Mouse (Mus musculus): ENCODE measurements around the gene Gpalpp1. TPM values are rescaled to one million over a fixed set of nuclear protein-coding genes. Genes with fewer than 3 reads are reported as not detected.

Gene Gpalpp1
- polyA plus RNA-seq, 1 experiment = 13.8 TPM

DNA sequence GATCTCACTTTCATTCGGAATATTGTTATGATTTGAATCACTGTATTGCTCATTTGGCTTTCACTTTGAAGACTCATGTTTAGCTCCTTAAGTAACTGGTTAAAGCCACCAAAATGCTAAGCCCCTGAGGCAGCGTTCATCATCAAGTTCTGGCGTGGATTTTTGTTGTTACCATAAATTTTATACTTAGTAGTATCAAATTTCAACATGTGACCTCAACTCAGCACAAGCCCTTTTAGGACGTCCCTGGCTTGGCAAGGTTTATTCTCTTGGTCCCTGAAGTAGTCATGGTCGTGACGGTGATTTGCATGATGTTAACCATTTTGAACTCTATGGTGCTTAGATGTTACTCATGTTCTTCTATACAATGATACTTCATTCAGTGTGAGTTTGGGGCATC is 36.5 kb upstream of the Gpalpp1 start:
- DNase-seq (ENCODE audit: low read depth) = no peak

DNA sequence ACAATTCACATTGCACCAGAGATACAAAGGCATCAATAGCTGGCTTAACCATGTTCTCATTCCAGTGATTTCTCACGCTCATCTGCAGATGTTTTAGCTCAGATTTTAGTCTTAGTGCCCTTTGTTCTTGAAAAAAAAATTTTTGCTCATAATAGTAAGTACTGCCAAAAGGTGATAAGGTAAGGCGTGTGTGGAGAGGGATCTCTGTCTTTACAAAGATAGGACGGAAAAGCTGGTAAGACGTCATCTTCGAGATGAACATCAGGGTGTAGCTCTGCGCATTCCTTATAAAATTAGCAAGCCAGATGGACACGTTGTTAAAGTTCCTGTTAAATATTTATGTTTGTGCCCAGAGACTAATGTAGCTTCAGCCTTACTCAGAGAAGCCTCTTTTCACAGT is 35.3 kb upstream of the Gpalpp1 start:
- TF ChIP-seq POLR2A (IDR thresholded peaks at IDR 0.05; ENCODE audit: borderline replicate concordance, extremely low read depth, insufficient read depth, insufficient read length, poor library complexity, severe bottlenecking) (no peak), CTCF (IDR thresholded peaks at IDR 0.05; ENCODE audit: borderline replicate concordance, extremely low read depth, insufficient read depth, insufficient read length) (no peak)
- DNase-seq (ENCODE audit: low read depth) = no peak

More for the DNA sequence above, 36.5 kb upstream of the Gpalpp1 start:
- TF ChIP-seq POLR2A (IDR thresholded peaks at IDR 0.05; ENCODE audit: borderline replicate concordance, extremely low read depth, insufficient read depth, insufficient read length, poor library complexity, severe bottlenecking) (no peak), CTCF (IDR thresholded peaks at IDR 0.05; ENCODE audit: borderline replicate concordance, extremely low read depth, insufficient read depth, insufficient read length) (no peak)

DNA sequence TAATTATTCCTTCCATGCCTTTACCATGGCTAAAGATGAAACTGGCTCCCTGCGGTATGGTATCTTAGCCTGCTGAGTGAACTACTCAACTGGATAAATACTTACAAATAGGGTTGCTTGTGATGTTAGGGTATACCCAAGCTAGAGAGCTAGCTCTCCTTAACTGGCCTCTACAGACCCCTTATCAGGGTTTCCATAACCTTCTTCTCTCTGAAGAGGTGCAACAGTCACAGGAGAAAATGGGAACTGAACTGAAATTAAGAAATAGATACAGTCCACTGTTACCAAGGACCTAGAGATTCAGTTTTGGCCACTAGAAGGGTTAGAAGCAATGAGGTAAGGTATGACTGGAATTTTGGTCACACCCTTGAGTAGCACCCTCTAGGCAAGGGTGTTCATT is 34.7 kb upstream of the Gpalpp1 start:
- TF ChIP-seq CTCF (IDR thresholded peaks at IDR 0.05; ENCODE audit: borderline replicate concordance, extremely low read depth, insufficient read depth, insufficient read length) (no peak), POLR2A (IDR thresholded peaks at IDR 0.05; ENCODE audit: borderline replicate concordance, extremely low read depth, insufficient read depth, insufficient read length, poor library complexity, severe bottlenecking) (no peak)
- no peak for DNase-seq (ENCODE audit: low read depth)

DNA sequence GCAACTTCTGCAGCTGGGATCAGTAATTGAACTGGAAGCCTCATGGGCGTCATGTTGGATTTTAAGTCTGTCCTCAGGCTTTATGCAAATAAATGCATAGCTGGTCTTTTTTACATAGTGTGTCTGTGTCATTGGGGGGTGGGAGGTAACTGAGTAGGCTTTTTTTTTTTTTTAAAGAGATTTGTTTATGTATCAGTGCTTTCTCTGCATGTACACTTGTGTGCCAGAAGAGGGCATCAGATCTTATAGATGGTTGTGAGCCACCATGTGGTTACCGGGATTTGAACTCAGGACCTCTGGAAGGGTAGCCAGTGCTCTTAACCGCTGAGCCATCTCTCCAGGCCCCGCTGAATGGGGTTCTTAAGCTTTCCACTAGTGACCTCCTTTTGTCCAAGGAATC is 24.4 kb upstream of the Gpalpp1 start:
- no peak for TF ChIP-seq CTCF (IDR thresholded peaks at IDR 0.05; ENCODE audit: borderline replicate concordance, extremely low read depth, insufficient read depth, insufficient read length)
- no peak for TF ChIP-seq POLR2A (IDR thresholded peaks at IDR 0.05; ENCODE audit: borderline replicate concordance, extremely low read depth, insufficient read depth, insufficient read length, poor library complexity, severe bottlenecking)
- DNase-seq (ENCODE audit: low read depth) = no peak

DNA sequence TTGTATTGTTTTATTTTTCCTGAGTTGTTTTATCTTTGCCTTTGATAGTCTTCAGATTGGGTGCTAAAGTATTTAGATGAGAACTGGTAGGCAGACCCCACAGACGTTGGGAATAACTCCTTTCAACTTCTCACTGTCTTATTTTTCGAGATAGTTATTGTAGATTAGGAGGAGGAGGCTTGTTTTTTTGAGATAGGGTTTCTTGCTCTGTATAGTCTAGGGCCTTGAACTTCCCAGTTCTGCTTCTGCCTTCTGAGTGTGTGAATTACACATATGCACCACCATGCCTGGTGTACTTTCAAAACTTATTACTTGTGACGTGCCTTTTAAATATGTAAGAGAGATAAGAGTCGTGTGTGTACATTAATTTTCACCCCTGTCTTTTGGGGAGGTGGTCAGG is 17.6 kb upstream of the Gpalpp1 start:
- no peak for DNase-seq (ENCODE audit: low read depth)
- TF ChIP-seq POLR2A (IDR thresholded peaks at IDR 0.05; ENCODE audit: borderline replicate concordance, extremely low read depth, insufficient read depth, insufficient read length, poor library complexity, severe bottlenecking) (no peak), CTCF (IDR thresholded peaks at IDR 0.05; ENCODE audit: borderline replicate concordance, extremely low read depth, insufficient read depth, insufficient read length) (no peak)

DNA sequence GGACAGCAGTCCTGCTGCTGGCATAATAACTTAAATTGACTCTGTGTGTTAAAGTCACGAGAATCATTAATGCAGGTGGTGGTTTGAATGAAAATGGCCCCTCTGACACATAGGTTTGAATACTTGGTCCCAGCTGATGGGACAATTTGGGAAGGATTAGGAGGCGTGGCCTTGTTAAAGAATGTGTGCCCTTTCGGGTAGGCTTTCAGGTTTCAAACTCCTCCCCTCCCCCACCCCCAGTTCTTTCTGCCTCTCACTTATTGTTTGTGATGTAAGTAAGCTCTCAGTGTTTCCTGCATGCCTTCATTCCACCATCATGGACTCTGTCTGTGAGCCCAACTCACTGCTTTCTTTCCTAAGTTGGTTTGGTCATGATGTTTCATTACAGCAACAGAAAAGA is 16.8 kb upstream of the Gpalpp1 start:
- no peak for TF ChIP-seq CTCF (IDR thresholded peaks at IDR 0.05; ENCODE audit: borderline replicate concordance, extremely low read depth, insufficient read depth, insufficient read length)
- TF ChIP-seq POLR2A (IDR thresholded peaks at IDR 0.05; ENCODE audit: borderline replicate concordance, extremely low read depth, insufficient read depth, insufficient read length, poor library complexity, severe bottlenecking) = no peak
- DNase-seq (ENCODE audit: low read depth) = no peak

DNA sequence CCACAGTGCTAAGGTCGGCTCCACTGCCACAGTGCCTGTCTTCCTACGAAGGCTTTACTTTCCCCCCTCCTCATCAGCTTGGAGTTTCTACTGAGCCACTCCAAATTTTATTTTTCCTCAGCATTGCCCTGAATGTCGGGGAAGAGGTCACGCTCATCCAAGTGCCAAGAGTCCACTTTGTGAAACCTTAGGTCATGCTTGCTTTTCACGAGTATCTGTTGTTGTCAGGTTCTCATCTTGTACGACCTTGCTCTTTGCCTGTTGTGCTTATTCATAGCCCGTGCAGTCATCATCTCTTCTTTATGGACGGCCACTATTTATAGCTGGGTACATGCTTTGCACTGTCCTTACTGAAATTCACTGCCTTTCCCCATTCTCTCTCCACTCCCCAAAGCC is 12.1 kb upstream of the Gpalpp1 start:
- TF ChIP-seq POLR2A (IDR thresholded peaks at IDR 0.05; ENCODE audit: borderline replicate concordance, extremely low read depth, insufficient read depth, insufficient read length, poor library complexity, severe bottlenecking) (no peak), CTCF (IDR thresholded peaks at IDR 0.05; ENCODE audit: borderline replicate concordance, extremely low read depth, insufficient read depth, insufficient read length) (no peak)
- no peak for DNase-seq (ENCODE audit: low read depth)

DNA sequence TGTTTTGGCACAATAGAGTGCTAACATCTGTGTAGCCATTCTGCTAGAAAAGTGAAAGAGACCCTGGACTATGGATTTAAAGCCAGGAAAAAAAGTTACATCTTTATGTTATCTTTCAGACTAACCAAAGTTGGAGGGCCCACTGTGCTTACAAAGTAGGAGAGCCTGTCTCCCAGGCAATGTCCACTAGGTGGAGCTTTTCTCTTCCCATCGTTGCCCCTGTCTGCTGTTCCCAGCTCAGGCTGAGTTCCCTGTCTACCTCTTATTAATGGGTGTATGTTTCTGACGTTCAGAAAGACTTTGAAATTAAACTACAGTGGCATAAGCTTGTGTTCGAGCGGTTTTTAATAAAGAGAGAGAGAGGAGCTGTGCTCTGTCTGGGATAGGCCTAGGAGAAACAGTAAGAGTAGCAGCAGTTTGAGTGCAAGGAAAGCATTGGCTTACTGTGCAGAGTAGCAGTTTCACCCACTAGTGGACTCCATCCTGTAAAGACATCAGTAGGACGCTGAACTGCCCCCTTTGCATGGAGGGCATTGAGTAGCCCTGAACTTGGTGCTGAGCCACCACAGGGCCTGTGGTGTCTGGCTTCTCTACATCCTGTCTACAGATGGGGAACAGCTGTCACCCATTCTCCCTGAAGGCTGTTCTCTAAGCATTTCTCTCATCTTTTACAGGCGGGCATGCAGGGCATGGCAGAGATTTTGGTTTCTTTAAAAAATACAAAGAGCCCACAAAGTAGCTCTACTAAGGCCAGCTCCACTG is 11.5 kb upstream of the Gpalpp1 start:
- peak; percentile 78 for DNase-seq (ENCODE audit: low read depth)
- TF ChIP-seq POLR2A (IDR thresholded peaks at IDR 0.05; ENCODE audit: borderline replicate concordance, extremely low read depth, insufficient read depth, insufficient read length, poor library complexity, severe bottlenecking) = no peak
- TF ChIP-seq CTCF (IDR thresholded peaks at IDR 0.05; ENCODE audit: borderline replicate concordance, extremely low read depth, insufficient read depth, insufficient read length) = peak; percentile 89

DNA sequence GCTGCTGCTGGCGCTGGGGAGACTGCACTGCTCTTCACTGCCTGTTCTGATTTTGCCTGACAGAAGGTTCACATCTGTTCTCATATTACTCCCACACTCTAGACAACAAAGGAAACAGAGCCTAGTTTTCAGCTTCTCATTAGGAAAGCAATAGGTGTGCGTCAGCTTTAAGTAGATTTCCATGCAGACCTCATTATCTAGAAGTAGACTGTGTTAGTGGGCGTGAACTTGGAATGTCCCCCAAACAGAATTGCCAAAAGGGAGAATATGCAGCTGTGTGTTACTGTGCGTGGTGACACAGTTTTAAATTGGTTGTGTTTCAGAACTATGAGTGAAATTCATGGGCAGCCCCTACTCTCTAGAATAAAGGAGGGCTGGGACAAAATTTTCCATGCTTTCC is 9.9 kb upstream of the Gpalpp1 start:
- TF ChIP-seq POLR2A (IDR thresholded peaks at IDR 0.05; ENCODE audit: borderline replicate concordance, extremely low read depth, insufficient read depth, insufficient read length, poor library complexity, severe bottlenecking) = no peak

DNA sequence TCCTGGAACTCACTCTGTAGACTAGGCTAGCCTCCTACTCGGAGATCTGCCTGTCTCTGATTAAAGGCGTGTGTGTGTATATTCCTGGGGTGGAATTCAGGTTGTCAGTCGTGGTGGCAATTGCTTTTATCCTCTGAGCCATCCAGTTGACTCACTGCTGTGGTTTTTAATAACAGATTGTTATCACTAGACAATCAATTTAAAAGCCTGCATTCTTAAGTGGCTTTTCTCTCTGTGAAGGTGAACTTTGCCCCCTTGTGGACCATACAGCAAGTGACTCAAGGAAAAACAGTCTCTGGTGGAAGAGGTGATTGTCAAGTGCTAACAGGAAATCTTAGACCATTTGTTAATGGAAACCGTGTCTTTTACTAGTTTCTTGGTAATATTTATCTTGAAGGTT is 8.4 kb upstream of the Gpalpp1 start:
- DNase-seq (ENCODE audit: low read depth) = peak; percentile 27
- TF ChIP-seq POLR2A (IDR thresholded peaks at IDR 0.05; ENCODE audit: borderline replicate concordance, extremely low read depth, insufficient read depth, insufficient read length, poor library complexity, severe bottlenecking) (no peak), CTCF (IDR thresholded peaks at IDR 0.05; ENCODE audit: borderline replicate concordance, extremely low read depth, insufficient read depth, insufficient read length) (no peak)

More for the DNA sequence above, 9.9 kb upstream of the Gpalpp1 start:
- DNase-seq (ENCODE audit: low read depth) = peak; percentile 4

DNA sequence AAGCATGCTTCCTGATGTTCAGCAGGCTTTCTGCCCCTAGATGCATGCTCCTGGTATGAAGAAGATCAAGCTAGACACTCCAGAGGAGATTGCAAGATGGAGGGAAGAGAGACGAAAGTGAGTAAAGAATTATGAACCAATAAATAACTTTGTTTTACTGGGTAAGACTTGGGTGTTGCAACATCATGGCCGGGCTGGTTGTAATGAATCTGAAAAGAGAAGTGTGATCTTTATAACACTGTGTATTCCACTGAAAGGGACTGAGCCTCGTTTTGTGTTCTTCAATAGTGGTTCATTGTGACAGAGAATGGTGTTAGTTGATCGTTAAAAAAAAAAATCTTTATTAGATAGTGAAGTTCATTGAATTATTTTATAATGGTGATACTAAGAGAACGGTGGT is 5.2 kb upstream of the Gpalpp1 start:
- TF ChIP-seq CTCF (IDR thresholded peaks at IDR 0.05; ENCODE audit: borderline replicate concordance, extremely low read depth, insufficient read depth, insufficient read length) (no peak), POLR2A (IDR thresholded peaks at IDR 0.05; ENCODE audit: borderline replicate concordance, extremely low read depth, insufficient read depth, insufficient read length, poor library complexity, severe bottlenecking) (no peak)
- DNase-seq (ENCODE audit: low read depth) = no peak

DNA sequence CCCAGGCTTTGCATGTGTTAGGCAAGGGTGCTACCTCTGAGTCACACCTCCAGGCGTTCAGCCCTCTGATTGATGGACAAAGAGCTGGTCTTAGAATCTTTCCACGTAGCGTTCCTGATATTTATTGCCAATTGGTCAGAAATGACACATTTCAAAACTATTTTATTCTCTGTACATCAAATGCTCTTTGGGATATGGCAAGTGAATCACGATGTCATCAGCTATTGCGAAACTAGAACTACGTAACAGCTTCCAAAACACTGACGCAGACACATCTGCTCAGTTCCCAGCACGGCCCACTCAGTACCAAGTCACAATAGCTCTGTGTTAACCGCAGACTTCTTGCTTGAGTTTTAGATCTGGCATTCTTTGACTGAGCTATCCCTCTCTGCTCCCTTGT is 11.0 kb downstream of the Gpalpp1 start:
- TF ChIP-seq POLR2A (IDR thresholded peaks at IDR 0.05; ENCODE audit: borderline replicate concordance, extremely low read depth, insufficient read depth, insufficient read length, poor library complexity, severe bottlenecking) (no peak), CTCF (IDR thresholded peaks at IDR 0.05; ENCODE audit: borderline replicate concordance, extremely low read depth, insufficient read depth, insufficient read length) (no peak)
- DNase-seq (ENCODE audit: low read depth) = no peak
